Mouse (Mus musculus) forebrain, embryonic 10.5 days (tissue): Measurements from ENCODE around the gene Smg6. TPM values are rescaled to one million over a fixed set of nuclear protein-coding genes. Genes with fewer than 3 reads are reported as not detected.

Source experiments
- DNase-seq: peaks from one replicate; pipeline ENCODE4 v3.0.0-alpha.2; 2017; ENCODE audit warnings: low spot score; ENCODE audit errors: extremely low spot score
- H3K27ac ChIP-seq: fragments of 300-500 bp; sonication (generic); 2 replicates; pipeline ENCODE4 v1.5.1; 2016; ENCODE audit warnings: mild to moderate bottlenecking
- H3K27me3 ChIP-seq: fragments of 300-500 bp; sonication (generic); 2 replicates; pipeline ENCODE4 v1.6.1; 2016; ENCODE audit warnings: mild to moderate bottlenecking; ENCODE audit not compliant: poor library complexity, severe bottlenecking
- H3K36me3 ChIP-seq: fragments of 300-500 bp; sonication (generic); replicated peaks from 2 replicates; pipeline ENCODE4 v1.6.1; 2016; ENCODE audit warnings: mild to moderate bottlenecking, moderate library complexity
- H3K4me1 ChIP-seq: fragments of 300-500 bp; sonication (generic); 2 replicates; pipeline ENCODE4 v1.6.1; 2016
- H3K4me3 ChIP-seq: fragments of 300-500 bp; sonication (generic); 2 replicates; pipeline ENCODE4 v1.5.1; 2016; ENCODE audit warnings: mild to moderate bottlenecking, moderate library complexity
- H3K9me3 ChIP-seq: fragments of 300-500 bp; sonication (generic); 2 replicates; pipeline ENCODE4 v1.6.1; 2016; ENCODE audit warnings: mild to moderate bottlenecking, moderate library complexity
- WGBS: fragments of 180-500 bp; shearing (Covaris S2); methylation state at CpG from one replicate; pipeline ENCODE4 v1.1.7; 2016; 5-methylcytosine and 5-hydroxymethylcytosine counted together
- polyA plus RNA-seq: library from polyadenylated mRNA; unstranded; fragments of >200 nt; fragmentation: Nextera tagmentation; extraction: Ambion mirVana; gene quantifications from 2 replicates; pipeline ENCODE4 v1.2.1, GENCODE M21; 2016

Gene Smg6
- polyA plus RNA-seq, 1 experiment from 2014 or later, result 18.5 TPM

DNA sequence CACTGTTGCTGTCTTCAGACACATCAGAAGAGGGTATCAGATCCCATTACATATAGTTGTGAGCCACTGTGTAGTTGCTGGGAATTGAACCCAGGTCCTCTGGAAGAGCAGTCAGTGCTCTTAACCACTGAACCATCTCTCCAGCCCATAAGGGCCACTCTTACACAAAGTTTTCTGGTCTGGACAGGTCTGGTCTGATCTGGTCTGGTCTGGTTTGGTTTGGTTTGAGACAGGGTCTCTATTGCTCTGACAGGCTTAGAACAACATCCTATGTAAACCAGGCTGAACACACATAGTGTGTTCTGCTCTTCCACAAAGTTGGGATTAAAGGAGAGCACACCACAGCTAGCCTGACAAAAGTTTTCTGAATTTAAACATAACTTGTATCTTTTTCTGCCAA, 30.4 kb downstream of the Smg6 start:
- Histone ChIP-seq H3K4me3 (no peak overlapping the region), H3K27me3 (no peaks in the 10 kb centered on the region), H3K9me3 (no peaks in the 10 kb centered on the region), H3K36me3 (peaks cover 45% of the 10 kb centered on the region), H3K27ac (no peak overlapping the region), H3K4me1 (no peaks in the 10 kb centered on the region)
- DNase-seq, result no peak

DNA sequence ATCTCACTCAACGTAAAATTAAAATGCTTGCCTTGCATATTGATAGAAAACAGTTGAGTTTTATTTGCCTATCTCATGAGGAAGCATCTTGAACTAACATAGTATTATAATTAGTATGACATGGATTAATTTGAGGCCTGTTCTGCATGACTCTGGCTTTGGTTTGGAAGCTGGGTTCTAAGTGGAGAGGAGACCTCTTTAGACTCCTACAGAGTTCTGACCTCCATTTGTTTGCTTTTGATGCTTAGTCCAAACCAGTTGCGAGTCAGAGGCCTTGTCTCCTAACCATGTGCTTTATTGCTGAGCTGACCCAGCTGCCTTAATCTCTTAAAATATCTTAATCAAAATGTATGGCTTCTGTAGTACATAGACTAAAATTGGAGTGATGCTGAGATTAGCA, 32.0 kb downstream of the Smg6 start:
- no peaks in the 10 kb centered on the region for H3K4me1 ChIP-seq
- 96% methylated on average over 2 of the region's 2 CpGs for WGBS
- H3K27me3 ChIP-seq, result no peaks in the 10 kb centered on the region
- H3K4me3 ChIP-seq, result no peak overlapping the region
- no peak overlapping the region for H3K27ac ChIP-seq
- H3K36me3 ChIP-seq, result peaks cover 33% of the 10 kb centered on the region
- H3K9me3 ChIP-seq, result no peaks in the 10 kb centered on the region
- no peak for DNase-seq

DNA sequence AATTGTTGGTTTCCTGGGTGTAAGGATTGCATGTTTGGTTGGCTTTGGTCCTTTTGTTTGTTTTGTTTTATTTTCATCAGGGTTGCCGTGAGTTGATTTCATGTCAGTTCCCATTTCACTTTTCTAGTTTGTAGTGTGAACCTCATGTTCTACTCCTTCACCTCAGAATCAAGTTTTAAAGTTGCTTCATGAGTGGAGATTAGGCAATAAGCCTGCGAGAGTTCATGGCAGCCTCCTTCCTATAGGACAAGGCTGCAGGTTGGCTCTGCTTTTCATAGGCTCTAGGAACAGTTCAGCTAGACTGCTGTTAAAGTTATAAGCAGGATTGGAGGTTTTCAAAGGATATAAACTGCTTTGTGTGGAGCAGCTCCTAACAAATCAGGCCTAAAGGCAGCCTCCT, 33.9 kb downstream of the Smg6 start:
- H3K36me3 ChIP-seq, result peaks cover 22% of the 10 kb centered on the region
- 88% methylated on average over 2 of the region's 2 CpGs for WGBS
- no peak overlapping the region for H3K4me3 ChIP-seq
- no peaks in the 10 kb centered on the region for H3K4me1 ChIP-seq
- H3K9me3 ChIP-seq, result no peaks in the 10 kb centered on the region
- H3K27me3 ChIP-seq, result no peaks in the 10 kb centered on the region
- no peak for DNase-seq
- H3K27ac ChIP-seq, result no peak overlapping the region

DNA sequence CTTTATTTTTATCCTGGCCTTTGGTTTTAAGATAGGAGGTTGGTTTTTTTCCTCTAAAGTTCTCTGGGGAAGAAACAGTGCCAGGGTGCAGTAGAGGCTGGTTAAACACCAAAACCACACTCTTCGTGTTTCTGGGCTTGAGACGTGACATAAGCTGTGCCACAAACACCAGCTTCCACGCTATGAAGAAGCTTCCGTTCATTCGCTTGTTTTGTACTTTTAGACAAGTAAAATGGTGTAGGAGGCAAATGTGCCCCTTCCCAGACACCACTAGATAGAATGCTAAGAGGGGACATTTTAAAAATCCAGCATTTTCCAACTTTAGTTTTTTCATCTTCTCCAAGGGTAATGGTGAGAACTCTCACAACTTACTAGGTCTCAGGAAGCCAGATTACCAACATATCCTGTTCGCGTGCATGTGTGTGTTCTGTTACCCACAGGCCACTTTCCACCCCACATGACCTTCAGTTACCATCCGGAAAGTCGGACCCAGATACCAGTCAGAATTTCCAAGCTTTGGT, 34.5 kb downstream of the Smg6 start:
- Histone ChIP-seq H3K4me3 (no peak overlapping the region), H3K36me3 (peaks cover 17% of the 10 kb centered on the region), H3K27me3 (no peaks in the 10 kb centered on the region), H3K9me3 (no peaks in the 10 kb centered on the region), H3K27ac (no peak overlapping the region), H3K4me1 (no peaks in the 10 kb centered on the region)
- 94% methylated on average over 9 of the region's 9 CpGs for WGBS
- no peak for DNase-seq

DNA sequence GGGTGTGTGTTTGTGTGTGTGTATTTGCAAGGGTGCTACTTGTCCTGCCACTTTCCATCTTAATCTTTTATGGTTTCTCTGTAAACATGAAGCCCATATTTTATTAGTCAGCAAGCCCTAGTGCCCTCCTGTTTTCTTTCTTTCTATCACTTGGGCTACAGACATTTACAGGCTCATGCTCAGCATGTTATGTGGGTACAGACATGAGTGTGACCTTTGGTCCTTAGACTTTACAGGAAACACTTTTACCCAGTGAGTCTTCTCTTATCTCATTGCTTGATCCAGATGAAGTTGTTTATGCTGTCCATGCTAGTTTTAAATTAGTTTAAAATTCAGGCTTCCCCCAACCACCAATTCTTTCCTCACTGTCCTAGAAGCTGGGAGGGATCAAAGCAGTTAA, 36.3 kb downstream of the Smg6 start:
- no peaks in the 10 kb centered on the region for H3K27me3 ChIP-seq
- H3K4me1 ChIP-seq, result no peaks in the 10 kb centered on the region
- peaks cover 20% of the 10 kb centered on the region for H3K36me3 ChIP-seq
- H3K4me3 ChIP-seq, result no peak overlapping the region
- H3K9me3 ChIP-seq, result no peaks in the 10 kb centered on the region
- no peak for DNase-seq
- no peak overlapping the region for H3K27ac ChIP-seq

DNA sequence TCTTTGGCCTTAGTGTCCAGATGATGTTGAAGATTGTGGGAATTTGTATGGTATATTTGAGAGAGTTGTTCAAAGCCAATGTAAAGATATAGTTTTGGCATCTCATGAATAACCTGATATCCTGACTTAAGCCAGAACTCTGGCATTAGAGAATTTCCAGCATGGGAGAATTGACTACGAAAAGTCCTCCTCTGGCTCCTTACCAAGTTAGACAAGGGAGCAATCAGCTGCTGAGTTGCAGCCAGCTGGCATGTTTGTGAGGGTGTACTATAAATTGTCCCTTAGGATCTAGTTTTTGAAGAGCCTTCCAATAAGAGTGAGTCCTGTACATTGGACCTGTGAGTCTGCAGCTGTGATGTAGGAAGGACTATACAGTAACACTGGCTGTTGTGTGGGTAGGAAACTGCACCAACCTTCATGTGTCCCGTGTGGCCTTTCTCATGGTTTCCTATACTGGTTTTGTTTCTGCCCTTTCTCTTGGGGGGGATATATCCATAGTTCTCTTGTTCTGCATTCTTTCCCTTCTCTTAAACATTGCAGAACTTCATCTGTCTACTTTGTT, 37.3 kb downstream of the Smg6 start:
- H3K9me3 ChIP-seq, result no peaks in the 10 kb centered on the region
- H3K4me3 ChIP-seq, result no peak overlapping the region
- no peaks in the 10 kb centered on the region for H3K4me1 ChIP-seq
- 97% methylated on average over 2 of the region's 2 CpGs for WGBS
- no peak for DNase-seq
- H3K36me3 ChIP-seq, result peaks cover 24% of the 10 kb centered on the region
- H3K27me3 ChIP-seq, result no peaks in the 10 kb centered on the region
- H3K27ac ChIP-seq, result no peak overlapping the region

DNA sequence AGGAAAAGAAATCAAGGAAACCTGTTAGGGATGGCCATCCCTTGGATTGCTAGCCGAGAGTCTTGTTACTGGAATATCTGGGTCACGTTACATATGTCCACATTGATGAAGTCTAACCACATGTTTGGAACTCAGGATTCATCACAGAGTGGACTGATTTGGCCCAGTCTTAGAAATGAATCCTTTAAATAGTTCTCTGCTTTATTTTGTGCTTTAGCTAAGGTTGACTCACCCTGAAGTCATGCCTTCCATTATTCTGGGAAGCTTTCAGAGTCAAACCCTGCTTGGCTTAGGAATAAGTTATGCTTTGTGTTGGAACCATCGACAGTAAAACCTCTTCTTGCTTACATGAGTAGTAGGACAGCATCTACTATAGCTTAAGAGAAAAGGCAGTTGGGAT, 39.9 kb downstream of the Smg6 start:
- no peaks in the 10 kb centered on the region for H3K9me3 ChIP-seq
- WGBS, result 93% methylated on average over 3 of the region's 3 CpGs
- H3K27ac ChIP-seq, result no peak overlapping the region
- DNase-seq, result no peak
- H3K36me3 ChIP-seq, result peaks cover 20% of the 10 kb centered on the region
- H3K4me1 ChIP-seq, result no peaks in the 10 kb centered on the region
- no peaks in the 10 kb centered on the region for H3K27me3 ChIP-seq
- H3K4me3 ChIP-seq, result no peak overlapping the region

DNA sequence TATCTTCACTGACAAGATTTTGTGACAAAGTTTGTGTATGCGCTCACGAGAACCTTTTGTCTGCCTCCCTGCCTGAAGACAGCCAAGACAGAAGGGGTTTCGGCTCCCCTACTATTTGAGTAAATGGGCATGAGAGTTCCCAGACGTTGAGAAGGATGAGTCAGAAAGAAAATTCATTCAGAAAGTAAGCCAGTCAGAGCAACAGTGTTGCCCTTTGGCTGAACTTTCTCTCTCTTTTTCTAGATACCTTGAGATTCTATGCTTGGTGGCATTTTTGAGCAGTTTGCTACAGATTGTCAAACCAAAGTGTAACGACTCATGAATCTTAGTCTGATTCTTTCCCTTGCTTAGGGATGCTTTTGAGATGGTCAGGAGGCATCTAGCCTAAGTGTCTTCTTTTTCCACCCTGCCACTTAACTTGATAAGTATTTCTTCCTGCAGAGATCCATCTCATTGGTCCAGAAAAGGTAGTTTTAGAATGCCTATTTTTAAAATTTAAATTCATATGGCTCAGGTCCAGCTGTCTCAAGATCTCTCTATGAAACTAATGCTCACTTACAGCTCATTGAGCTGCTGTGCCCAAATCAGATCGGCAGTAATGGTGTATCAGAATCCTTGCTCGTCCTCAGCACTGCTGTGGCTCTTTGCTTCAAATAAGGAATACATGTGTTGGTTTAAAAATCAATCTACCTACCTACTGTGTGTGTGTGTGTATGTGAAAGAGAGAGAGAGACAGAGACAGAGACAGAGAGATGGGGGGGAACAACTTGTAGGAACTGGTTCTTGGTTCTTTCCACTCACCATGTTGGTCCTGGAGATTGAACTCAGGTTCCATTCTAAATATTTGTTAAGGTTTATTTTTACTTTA, 47.9 kb downstream of the Smg6 start:
- Histone ChIP-seq H3K4me1 (no peaks in the 10 kb centered on the region), H3K27ac (no peak overlapping the region), H3K36me3 (peaks cover 17% of the 10 kb centered on the region), H3K4me3 (no peak overlapping the region), H3K9me3 (peaks cover 3% of the 10 kb centered on the region; the same call in 1 of the 2 replicates), H3K27me3 (no peaks in the 10 kb centered on the region)
- no peak for DNase-seq
- 90% methylated on average over 7 of the region's 7 CpGs for WGBS

DNA sequence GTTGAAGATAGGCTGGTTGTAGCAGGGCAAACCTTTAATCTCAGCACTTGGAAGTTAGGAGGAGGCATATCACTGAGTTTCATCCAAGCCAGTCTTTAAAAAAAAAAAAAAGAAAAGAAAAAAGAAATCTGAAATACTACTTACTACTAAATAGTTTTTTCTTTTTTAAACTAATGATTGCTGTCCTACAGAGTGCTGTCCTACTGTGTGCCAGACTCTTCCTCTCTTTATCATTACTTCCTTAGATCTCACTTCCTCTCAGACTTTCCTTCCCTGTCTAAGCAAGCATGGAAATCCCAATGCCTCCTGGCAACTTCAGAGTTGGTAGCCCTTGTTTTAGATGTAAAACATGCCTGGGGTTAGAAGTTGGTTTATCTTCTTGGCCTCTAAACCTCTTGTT, 49.0 kb downstream of the Smg6 start:
- H3K4me1 ChIP-seq, result no peaks in the 10 kb centered on the region
- H3K4me3 ChIP-seq, result no peak overlapping the region
- H3K27ac ChIP-seq, result no peak overlapping the region
- no peak for DNase-seq
- peaks cover 15% of the 10 kb centered on the region for H3K36me3 ChIP-seq
- peaks cover 3% of the 10 kb centered on the region; the same call in 1 of the 2 replicates for H3K9me3 ChIP-seq
- H3K27me3 ChIP-seq, result no peaks in the 10 kb centered on the region

DNA sequence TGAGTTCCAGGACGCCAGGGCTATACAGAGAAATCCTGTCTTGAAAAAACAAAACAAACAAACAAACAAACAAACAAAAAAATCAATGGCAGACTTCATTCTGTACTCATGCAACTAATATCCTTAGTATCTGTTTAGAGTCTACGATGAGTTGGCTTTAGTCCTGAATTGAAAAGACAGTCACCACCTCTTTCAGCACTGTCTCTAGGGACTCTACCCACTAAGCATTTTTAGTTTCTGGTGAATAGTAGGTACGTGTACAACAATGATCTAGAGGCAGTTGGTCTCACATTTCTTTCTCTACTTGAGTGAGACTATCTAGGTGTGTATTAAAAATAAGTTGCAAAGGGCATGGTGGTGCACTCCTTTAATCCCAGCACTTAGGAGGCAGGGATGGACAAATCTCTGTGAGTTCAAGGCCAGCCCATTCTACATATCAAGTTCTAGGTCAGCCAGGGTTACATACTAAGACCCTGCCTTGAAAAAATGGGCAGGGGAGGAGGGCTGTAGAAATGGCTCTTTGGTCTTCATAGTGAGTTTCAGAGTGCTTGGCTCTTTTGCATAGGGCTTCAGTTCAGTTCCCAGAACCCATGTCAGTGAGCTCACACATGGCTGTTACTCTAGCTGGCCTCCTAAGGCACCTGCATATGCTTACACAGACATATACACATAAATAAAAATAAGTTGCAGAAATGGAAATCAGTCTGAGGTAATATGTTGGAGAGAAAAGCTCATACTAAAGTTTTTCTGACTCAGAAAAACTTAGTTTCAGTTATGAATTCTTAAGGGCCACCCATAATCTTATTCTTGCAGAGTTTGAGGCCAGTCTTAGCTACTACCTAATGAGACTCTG, 51.4 kb downstream of the Smg6 start:
- Histone ChIP-seq H3K4me1 (no peaks in the 10 kb centered on the region), H3K27ac (no peak overlapping the region), H3K4me3 (no peak overlapping the region), H3K9me3 (no peaks in the 10 kb centered on the region), H3K36me3 (peaks cover 9% of the 10 kb centered on the region), H3K27me3 (no peaks in the 10 kb centered on the region)
- no peak for DNase-seq
- WGBS, result 87% methylated on average over 3 of the region's 3 CpGs

DNA sequence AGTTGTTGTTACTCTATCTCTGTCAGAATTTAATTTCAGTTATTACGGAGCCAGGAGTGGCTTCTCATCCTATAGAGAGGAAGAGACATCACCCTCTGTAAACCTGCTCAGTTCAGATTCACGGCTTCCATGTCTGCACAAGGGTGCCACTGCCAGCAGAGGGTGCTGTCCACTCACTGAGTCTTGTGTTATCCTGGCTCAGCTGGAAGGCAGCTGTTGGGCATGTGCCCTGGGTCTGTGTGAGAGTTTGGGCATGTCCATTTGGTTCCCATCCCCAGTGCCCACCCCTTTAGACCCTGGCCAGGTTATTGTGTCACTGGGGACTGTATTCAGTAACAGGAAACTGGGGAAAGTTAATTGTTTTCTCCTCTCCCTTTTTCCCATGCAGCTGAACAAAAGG, 55.8 kb downstream of the Smg6 start:
- H3K4me3 ChIP-seq, result no peak overlapping the region
- H3K9me3 ChIP-seq, result no peaks in the 10 kb centered on the region
- H3K36me3 ChIP-seq, result peaks cover 33% of the 10 kb centered on the region
- H3K4me1 ChIP-seq, result no peaks in the 10 kb centered on the region
- WGBS, result 49% methylated on average over 2 of the region's 2 CpGs
- peak; percentile 50 for DNase-seq
- no peaks in the 10 kb centered on the region for H3K27me3 ChIP-seq
- H3K27ac ChIP-seq, result no peak overlapping the region

DNA sequence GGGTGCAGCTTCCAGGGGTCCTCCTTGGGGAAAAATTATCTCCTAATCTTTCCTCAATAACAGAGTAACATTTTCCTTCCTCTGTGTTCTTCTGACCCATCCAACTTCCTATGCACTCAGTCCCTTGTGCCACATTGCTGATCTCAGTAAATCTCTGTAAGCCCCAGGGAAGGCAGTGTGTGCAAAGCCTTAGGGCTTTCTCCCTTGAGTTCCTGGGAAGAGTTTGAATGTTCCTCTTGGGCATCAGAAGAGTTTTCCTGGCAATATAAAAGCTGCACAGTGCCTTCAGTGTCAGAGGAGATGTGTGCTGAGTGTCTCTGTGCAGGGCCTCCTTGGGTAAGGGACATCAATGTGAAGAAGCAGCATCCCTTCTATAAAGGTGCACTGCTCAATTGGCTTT, 56.6 kb downstream of the Smg6 start:
- no peak overlapping the region for H3K27ac ChIP-seq
- no peaks in the 10 kb centered on the region for H3K9me3 ChIP-seq
- no peaks in the 10 kb centered on the region for H3K27me3 ChIP-seq
- no peak overlapping the region for H3K4me3 ChIP-seq
- no peaks in the 10 kb centered on the region for H3K4me1 ChIP-seq
- peaks cover 33% of the 10 kb centered on the region for H3K36me3 ChIP-seq
- DNase-seq, result no peak

DNA sequence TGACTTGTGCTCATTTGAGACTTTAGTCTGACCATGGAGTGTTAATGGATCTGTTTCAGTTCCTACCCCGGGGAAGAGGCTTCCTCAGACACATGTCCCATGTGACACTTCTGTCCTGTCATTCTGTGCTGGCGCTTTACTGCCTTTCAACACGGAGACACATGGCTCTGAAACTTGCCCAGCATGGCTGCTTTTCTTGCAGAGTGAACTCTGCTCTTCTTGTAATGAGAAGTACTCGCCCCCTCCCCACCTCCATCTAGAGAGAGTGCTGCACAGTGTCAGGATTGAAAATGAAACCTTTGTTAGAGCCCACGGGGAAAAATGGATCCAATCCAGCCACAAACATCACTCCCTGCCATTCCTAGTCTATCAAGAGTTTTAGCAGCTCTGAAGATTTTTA, 62.5 kb downstream of the Smg6 start:
- H3K9me3 ChIP-seq, result no peaks in the 10 kb centered on the region
- no peak overlapping the region for H3K27ac ChIP-seq
- H3K36me3 ChIP-seq, result peaks cover 49% of the 10 kb centered on the region
- WGBS, result 70% methylated on average over 5 of the region's 5 CpGs
- no peak overlapping the region for H3K4me3 ChIP-seq
- no peak for DNase-seq
- H3K27me3 ChIP-seq, result no peaks in the 10 kb centered on the region
- no peaks in the 10 kb centered on the region for H3K4me1 ChIP-seq
